Mouse (Mus musculus) ovary, postnatal 10 days (tissue): Measurements from ENCODE around the gene Prps1l1.

Experiments used
- DNase-seq: peaks from one replicate; pipeline ENCODE4 v3.0.0; 2022; ENCODE audit warnings: low spot score

Prps1l1 gene

DNA sequence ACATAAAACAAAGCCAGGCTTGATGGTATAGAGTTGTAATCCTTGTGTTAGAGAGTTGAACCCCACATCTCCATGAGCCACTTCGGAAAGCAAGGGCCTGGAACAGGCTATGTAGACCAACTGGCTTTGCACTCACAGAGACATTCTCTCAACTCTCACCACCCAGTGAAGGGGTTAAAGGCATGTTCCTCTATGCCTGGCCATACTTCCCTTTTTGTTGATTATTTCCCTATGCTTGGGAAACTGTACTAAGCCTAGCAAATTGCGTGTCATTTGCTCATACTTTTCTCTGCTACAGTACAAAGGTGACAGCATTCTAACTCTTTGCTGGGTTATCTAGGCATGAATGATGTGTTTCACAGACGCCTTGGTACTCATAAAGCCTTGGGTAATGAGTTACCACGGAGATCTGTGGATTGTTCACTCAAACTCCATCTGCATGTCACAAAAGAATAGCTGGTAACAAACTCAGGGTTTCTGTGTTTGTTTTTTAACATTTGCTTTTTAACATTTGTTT, 41.4 kb downstream of the Prps1l1 start:
- no peak for DNase-seq

DNA sequence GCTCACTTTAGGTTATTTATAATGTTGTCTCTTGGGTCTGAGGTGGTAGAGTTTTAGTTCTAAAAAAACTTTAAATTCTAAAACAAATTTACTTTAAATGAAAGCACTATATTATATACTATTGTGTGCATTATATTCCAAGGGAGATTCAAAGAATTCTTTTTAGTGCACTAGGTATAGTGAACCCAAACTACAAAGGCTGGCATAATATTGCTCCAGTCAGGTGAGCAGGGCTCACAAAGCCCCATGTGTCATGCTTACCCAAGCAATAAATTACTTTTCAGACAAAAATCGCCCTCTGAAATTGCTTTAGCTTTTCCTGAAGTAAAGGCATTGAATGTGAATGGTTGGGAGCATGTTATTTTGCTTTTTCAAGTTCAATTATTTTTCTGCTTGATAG, 43.0 kb downstream of the Prps1l1 start:
- no peak for DNase-seq
